Mouse (Mus musculus): ENCODE data around the gene Olfr1221.
"Not testable (repeated sequence)": the region's sequence is repeated elsewhere in the genome, so short reads cannot be mapped to it uniquely, and the experiment has no call there.

The Olfr1221 gene

GRCm38 (mm10) chr2:89117183-89117582 lies at the start of gene Olfr1221:
TSS of gene Olfr1221 (minus strand) at chr2:89117283.
- peak; percentile 33 for DNase-seq (ENCODE audit: extremely low read depth, low read depth)

- not testable (repeated sequence) for DNase-seq (ENCODE audit: extremely low read depth, low read depth)
Measured at GRCm38 (mm10) chr2:89164711-89165110, 47.6 kb upstream of the Olfr1221 start.

- not testable (repeated sequence) for DNase-seq (ENCODE audit: extremely low read depth, low read depth)
Measured at GRCm38 (mm10) chr2:89163991-89164390, 46.9 kb upstream of the Olfr1221 start, which contains the start of gene Olfr1224-ps1. TSS of gene Olfr1224-ps1 (minus strand) at chr2:89164091.

GRCm38 (mm10) chr2:89151460-89151859 lies 34.4 kb upstream of the Olfr1221 start, which contains the start of gene Olfr1223:
TSS of gene Olfr1223 (minus strand) at chr2:89151560.
- DNase-seq (ENCODE audit: extremely low read depth, low read depth), result no peak

GRCm38 (mm10) chr2:89132954-89133353 lies 15.9 kb upstream of the Olfr1221 start, which contains the start of gene Olfr1222:
TSS of gene Olfr1222 (minus strand) at chr2:89133054.
- DNase-seq (ENCODE audit: extremely low read depth, low read depth), result no peak

- no peak for DNase-seq (ENCODE audit: extremely low read depth, low read depth)
Measured at GRCm38 (mm10) chr2:89106735-89107134, 10.3 kb downstream of the Olfr1221 start, which contains the start of gene Olfr1220. TSS of gene Olfr1220 (minus strand) at chr2:89106835.

- DNase-seq (ENCODE audit: extremely low read depth, low read depth), result no peak
Measured at GRCm38 (mm10) chr2:89105651-89106050, 11.4 kb downstream of the Olfr1221 start.

- no peak for DNase-seq (ENCODE audit: extremely low read depth, low read depth)
Measured at GRCm38 (mm10) chr2:89093848-89094247, 23.2 kb downstream of the Olfr1221 start.

GRCm38 (mm10) chr2:89083413-89083812 lies 33.7 kb downstream of the Olfr1221 start, which contains the start of gene Olfr1219:
TSS of gene Olfr1219 (minus strand) at chr2:89083513.
- no peak for DNase-seq (ENCODE audit: extremely low read depth, low read depth)

GRCm38 (mm10) chr2:89081487-89081886 lies 35.6 kb downstream of the Olfr1221 start:
- DNase-seq (ENCODE audit: extremely low read depth, low read depth), result no peak

GRCm38 (mm10) chr2:89061087-89061486 lies 56.0 kb downstream of the Olfr1221 start, which contains the start of gene Olfr1218:
TSS of gene Olfr1218 (minus strand) at chr2:89061187.
- DNase-seq (ENCODE audit: extremely low read depth, low read depth), result no peak
